In genomic region chr2:77915187-77915586, GRCm38 (mm10) we compare ENCODE assay signal across 22 mouse cellular contexts. TPM values are rescaled to one million over a fixed set of nuclear protein-coding genes. Genes with fewer than 3 reads are reported as not detected.
DNase-seq lines count a peak whose midpoint lies in the region; ATAC-seq lines count a peak whose summit lies in the region.
"Had no signal": no experiment of that assay in that cellular context is flagged by ENCODE, and none has a peak within 500 bp of the region (broad histone marks: within the 10 kb centered on the region; RNA-seq: fewer than 3 reads in every experiment).

No protein-coding gene starts in this region.

- H3K9ac ChIP-seq in neural tube, embryonic 15.5 days (replicated peaks): no peak overlapping the region
- no peak overlapping the region for H3K9ac ChIP-seq in liver, embryonic 11.5 days (ENCODE audit: low read depth, low read length)

- no peak overlapping the region for H3K4me2 ChIP-seq in neural tube, embryonic 15.5 days
- H3K4me2 ChIP-seq in liver, embryonic 11.5 days: no peak overlapping the region

- peak; percentile 66 for DNase-seq in heart, adult 11 months
- DNase-seq in heart, adult 18-20 months: no peak
- DNase-seq in neural tube, embryonic 10.5 days (ENCODE audit: extremely low spot score, low spot score): peak; percentile 3
- peak; percentile 72 for DNase-seq in 3T3-L1 (ENCODE audit: low read depth, low spot score)
- DNase-seq in adipocyte (ENCODE audit: low spot score): peak; percentile 76
- DNase-seq in liver, embryonic 11.5 days (ENCODE audit: low spot score): no peak
- DNase-seq in layer of hippocampus, adult 18-20 months (ENCODE audit: low spot score in 2 of 2): no peak
- DNase-seq: adrenal gland, adult 2 months; adrenal gland, adult 8-10 months; adrenal gland, postnatal 10 days; adrenal gland, postnatal 14 days; adrenal gland, postnatal 25 days; adrenal gland, postnatal 36 days; B cell, adult 2 months; cerebellum, adult 11 months; cerebellum, adult 11-12 months; cerebellum, adult 18-20 months; cerebellum, adult 2 months had no signal

- 94% methylated on average over 8 of the region's 8 CpGs for WGBS in neural tube, embryonic 15.5 days
- 94% methylated on average over 8 of the region's 8 CpGs for WGBS in liver, embryonic 11.5 days

- no peaks in the 10 kb centered on the region for H3K27me3 ChIP-seq in neural tube, embryonic 15.5 days (replicated peaks)
- H3K27me3 ChIP-seq in liver, embryonic 11.5 days (replicated peaks; ENCODE audit: control insufficient read depth, insufficient read depth, low read length): no peaks in the 10 kb centered on the region
- H3K27me3 ChIP-seq: CH12.LX, Patski had no signal

- H3K4me3 ChIP-seq in neural tube, embryonic 15.5 days (replicated peaks): no peak overlapping the region
- no peak overlapping the region for H3K4me3 ChIP-seq in liver, embryonic 11.5 days (ENCODE audit: low read depth, low read length)

- H3K36me3 ChIP-seq in neural tube, embryonic 15.5 days: peaks cover 41% of the 10 kb centered on the region
- H3K36me3 ChIP-seq in liver, embryonic 11.5 days (ENCODE audit: control insufficient read depth, insufficient read depth, low read length): peaks cover 16% of the 10 kb centered on the region; the same call in 1 of the 2 replicates

- no peak overlapping the region for H3K27ac ChIP-seq in neural tube, embryonic 15.5 days (replicated peaks)
- H3K27ac ChIP-seq in liver, embryonic 11.5 days (ENCODE audit: low read depth, low read length): no peak overlapping the region

- no peaks in the 10 kb centered on the region for H3K4me1 ChIP-seq in neural tube, embryonic 15.5 days
- no peaks in the 10 kb centered on the region for H3K4me1 ChIP-seq in liver, embryonic 11.5 days (replicated peaks; ENCODE audit: control insufficient read depth, insufficient read depth, low read length)

- no peak for ATAC-seq in neural tube, embryonic 15.5 days (ENCODE audit: low FRiP score)
- ATAC-seq in liver, embryonic 11.5 days (replicated peaks; ENCODE audit: low FRiP score): no peak
- ATAC-seq: Patski had no signal

- H3K9me3 ChIP-seq in neural tube, embryonic 15.5 days (replicated peaks): no peaks in the 10 kb centered on the region
- no peaks in the 10 kb centered on the region for H3K9me3 ChIP-seq in liver, embryonic 11.5 days (ENCODE audit: control insufficient read depth, low read length)
- H3K9me3 ChIP-seq: G1E had no signal

RNA-seq across cellular contexts. Expression of gene Cwc22, which starts 31.0 kb away (rescaled TPM):
- 10 to 100 TPM; 11.1 to 11.9 TPM for total RNA-seq in heart, adult 18-20 months (2021)
- polyA plus RNA-seq in neural tube, embryonic 15.5 days (2015; fragmentation: Nextera tagmentation; extraction: Ambion mirVana): 17.8 and 20.7 TPM in 2 replicates
- 35.1 and 37.8 TPM in 2 replicates for polyA plus RNA-seq in liver, embryonic 11.5 days (2014; fragmentation: Nextera tagmentation; extraction: Ambion mirVana)
- 10 to 100 TPM; 26.0 to 26.2 TPM for total RNA-seq in layer of hippocampus, adult 18-20 months (2021)

Comparison
In these comparisons a context has a peak if more than half of its experiments do, and no peak if none do; other contexts are left out.
1. DNase-seq: peak in heart, adult 11 months (single experiment), neural tube, embryonic 10.5 days (single experiment), 3T3-L1 (single experiment) and adipocyte (single experiment); none in heart, adult 18-20 months (0 of 2), liver, embryonic 11.5 days (single experiment) and layer of hippocampus, adult 18-20 months (0 of 2).